Mouse (Mus musculus) erythroblast, embryonic 14.5 days (primary cell): ENCODE measurements around the gene Atoh7. TPM values are rescaled to one million over a fixed set of nuclear protein-coding genes. Genes with fewer than 3 reads are reported as not detected.

Experiments
- H3K27me3 ChIP-seq: 2 replicates; pipeline ENCODE4 v1.6.1; 2012; ENCODE audit warnings: inconsistent platforms; ENCODE audit not compliant: control insufficient read depth
- H3K36me3 ChIP-seq: 2 replicates; pipeline ENCODE4 v1.6.1; 2012; ENCODE audit warnings: mild to moderate bottlenecking, inconsistent platforms; ENCODE audit not compliant: control insufficient read depth
- H3K4me1 ChIP-seq: 2 replicates; pipeline ENCODE4 v1.6.1; 2012; ENCODE audit warnings: inconsistent platforms; ENCODE audit not compliant: control insufficient read depth
- H3K4me3 ChIP-seq: replicated peaks from 2 replicates; pipeline ENCODE3; 2012; ENCODE audit warnings: moderate library complexity, mild to moderate bottlenecking, inconsistent platforms
- H3K9me3 ChIP-seq: 2 replicates; pipeline ENCODE4 v1.6.1; 2012; ENCODE audit warnings: low read length, inconsistent platforms, mixed read lengths; ENCODE audit not compliant: control insufficient read depth
- GATA1 ChIP-seq: IDR thresholded peaks from 2 replicates; pipeline ENCODE4 v1.6.1; 2012; ENCODE audit warnings: low read length, inconsistent platforms, mixed read lengths
- TAL1 ChIP-seq: IDR thresholded peaks from 3 replicates; pipeline ENCODE4 v1.6.1; 2012; ENCODE audit warnings: low read length, inconsistent platforms, mixed read lengths
- polyA plus RNA-seq: library from polyadenylated mRNA; stranded (reverse); fragments of >175 nt; gene quantifications from 2 replicates; pipeline ENCODE4 v1.2.3, GENCODE M21; 2012

The Atoh7 gene
- polyA plus RNA-seq, 1 experiment: not detected

- no peaks in the 10 kb centered on the region for H3K9me3 ChIP-seq
- no peak overlapping the region for H3K4me3 ChIP-seq
- peaks cover 23% of the 10 kb centered on the region for H3K27me3 ChIP-seq
- no peak for TF ChIP-seq TAL1
- no peak for TF ChIP-seq GATA1
- H3K4me1 ChIP-seq: no peaks in the 10 kb centered on the region
- no peaks in the 10 kb centered on the region for H3K36me3 ChIP-seq
Observed at GRCm38 (mm10) chr10:63092616-63093550, 6.6 kb upstream of the Atoh7 start.

GRCm38 (mm10) chr10:63096757-63097156 lies 2.7 kb upstream of the Atoh7 start:
- H3K36me3 ChIP-seq: no peaks in the 10 kb centered on the region
- H3K9me3 ChIP-seq: no peaks in the 10 kb centered on the region; the same call in 1 of the 2 replicates
- no peak for TF ChIP-seq GATA1
- TF ChIP-seq TAL1: no peak
- H3K27me3 ChIP-seq: peaks cover 41% of the 10 kb centered on the region
- no peak overlapping the region for H3K4me3 ChIP-seq
- H3K4me1 ChIP-seq: no peaks in the 10 kb centered on the region

- Histone ChIP-seq H3K27me3 (peaks cover 45% of the 10 kb centered on the region), H3K4me1 (no peaks in the 10 kb centered on the region), H3K4me3 (no peak overlapping the region), H3K9me3 (no peaks in the 10 kb centered on the region; the same call in 1 of the 2 replicates), H3K36me3 (no peaks in the 10 kb centered on the region)
- TF ChIP-seq GATA1 (no peak), TAL1 (no peak)
Observed at GRCm38 (mm10) chr10:63098191-63098590, 1.3 kb upstream of the Atoh7 start.

GRCm38 (mm10) chr10:63099941-63100562 lies 601 bp downstream of the Atoh7 start:
- H3K9me3 ChIP-seq: no peaks in the 10 kb centered on the region; the same call in 1 of the 2 replicates
- peaks cover 45% of the 10 kb centered on the region for H3K27me3 ChIP-seq
- no peaks in the 10 kb centered on the region for H3K4me1 ChIP-seq
- H3K36me3 ChIP-seq: no peaks in the 10 kb centered on the region
- TF ChIP-seq GATA1: no peak
- TF ChIP-seq TAL1: no peak
- peak overlapping the region; percentile 13 for H3K4me3 ChIP-seq

- Histone ChIP-seq H3K4me3 (no peak overlapping the region), H3K27me3 (peaks cover 45% of the 10 kb centered on the region), H3K36me3 (no peaks in the 10 kb centered on the region), H3K9me3 (no peaks in the 10 kb centered on the region; the same call in 1 of the 2 replicates), H3K4me1 (no peaks in the 10 kb centered on the region)
- TF ChIP-seq GATA1: no peak
- no peak for TF ChIP-seq TAL1
Observed at GRCm38 (mm10) chr10:63100657-63101056, 1.2 kb downstream of the Atoh7 start.

GRCm38 (mm10) chr10:63113027-63113604 lies 13.7 kb downstream of the Atoh7 start:
- no peaks in the 10 kb centered on the region for H3K4me1 ChIP-seq
- H3K9me3 ChIP-seq: peaks cover 2% of the 10 kb centered on the region; the same call in 1 of the 2 replicates
- H3K27me3 ChIP-seq: no peaks in the 10 kb centered on the region
- H3K36me3 ChIP-seq: no peaks in the 10 kb centered on the region
- no peak for TF ChIP-seq GATA1
- no peak for TF ChIP-seq TAL1
- no peak overlapping the region for H3K4me3 ChIP-seq

- H3K4me1 ChIP-seq: no peaks in the 10 kb centered on the region
- peaks cover 2% of the 10 kb centered on the region; the same call in 1 of the 2 replicates for H3K9me3 ChIP-seq
- H3K4me3 ChIP-seq: no peak overlapping the region
- TF ChIP-seq GATA1 (no peak), TAL1 (no peak)
- no peaks in the 10 kb centered on the region for H3K36me3 ChIP-seq
- no peaks in the 10 kb centered on the region for H3K27me3 ChIP-seq
Observed at GRCm38 (mm10) chr10:63113716-63114360, 14.4 kb downstream of the Atoh7 start.

GRCm38 (mm10) chr10:63115881-63116280 lies 16.4 kb downstream of the Atoh7 start:
- Histone ChIP-seq H3K9me3 (peaks cover 2% of the 10 kb centered on the region; the same call in 1 of the 2 replicates), H3K4me3 (no peak overlapping the region), H3K4me1 (no peaks in the 10 kb centered on the region; the same call in 1 of the 2 replicates), H3K27me3 (no peaks in the 10 kb centered on the region), H3K36me3 (no peaks in the 10 kb centered on the region)
- no peak for TF ChIP-seq GATA1
- no peak for TF ChIP-seq TAL1

GRCm38 (mm10) chr10:63116376-63116775 lies 16.9 kb downstream of the Atoh7 start:
- no peaks in the 10 kb centered on the region for H3K9me3 ChIP-seq
- no peaks in the 10 kb centered on the region for H3K27me3 ChIP-seq
- H3K36me3 ChIP-seq: no peaks in the 10 kb centered on the region
- no peak overlapping the region for H3K4me3 ChIP-seq
- TF ChIP-seq GATA1 (no peak), TAL1 (no peak)
- no peaks in the 10 kb centered on the region; the same call in 1 of the 2 replicates for H3K4me1 ChIP-seq
